In the genomic region with DNA sequence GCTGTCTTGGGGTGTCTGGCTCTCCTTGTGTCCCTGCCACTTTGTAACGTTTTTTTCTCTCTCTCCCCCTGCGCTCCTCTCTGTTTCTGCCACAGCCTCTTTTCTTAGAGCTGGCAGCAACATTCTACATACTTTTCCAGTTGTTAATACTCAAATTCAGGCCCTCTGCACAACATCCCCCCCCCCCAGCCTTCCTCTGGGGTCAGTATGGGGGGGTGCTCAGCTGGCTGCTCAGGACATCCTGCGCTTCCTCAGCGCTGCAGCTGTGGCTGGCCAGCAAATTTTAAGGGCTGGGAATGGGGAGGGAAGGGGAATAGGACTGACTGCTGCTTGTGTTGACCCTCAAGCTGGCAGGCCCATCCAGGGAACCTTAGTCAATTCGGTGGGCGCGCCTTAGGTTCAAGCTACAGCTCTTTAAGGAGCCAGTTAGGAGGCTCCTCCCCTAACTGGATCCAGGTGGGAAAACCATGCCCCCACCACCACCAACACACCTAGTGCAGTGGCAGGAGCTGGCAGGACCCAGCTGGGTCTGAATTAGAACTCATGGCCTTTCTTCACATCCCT, we compare ENCODE assay signal across 11 mouse cellular contexts. TPM values are rescaled to one million over a fixed set of nuclear protein-coding genes. Genes with fewer than 3 reads are reported as not detected.
A peak's percentile ranks its signal among the peaks of the same experiment; 100 is the strongest.
DNase-seq lines count a peak whose midpoint lies in the region; ATAC-seq and TF ChIP-seq lines count a peak whose summit lies in the region.
"Had no signal": no experiment of that assay in that cellular context is flagged by ENCODE, and none has a peak within 500 bp of the region (broad histone marks: within the 10 kb centered on the region; RNA-seq: fewer than 3 reads in every experiment).

No protein-coding gene starts in this region.

- H3K27me3 ChIP-seq in kidney, adult 2 months (replicated peaks; ENCODE audit: control insufficient read depth, insufficient read depth, low read length): no peaks in the 10 kb centered on the region
- H3K27me3 ChIP-seq in forebrain, embryonic 13.5 days: no peaks in the 10 kb centered on the region
- H3K27me3 ChIP-seq in intestine, postnatal 0 days (replicated peaks; ENCODE audit: control insufficient read depth, insufficient read depth, low read length): no peaks in the 10 kb centered on the region
- H3K27me3 ChIP-seq in midbrain, embryonic 16.5 days (ENCODE audit: control insufficient read depth, insufficient read depth, low read depth, low read length): no peaks in the 10 kb centered on the region

- no peak overlapping the region for H3K4me3 ChIP-seq in kidney, adult 2 months (ENCODE audit: insufficient read depth, low read depth, low read length)
- peak overlapping the region; percentile 72 for H3K4me3 ChIP-seq in forebrain, embryonic 13.5 days
- H3K4me3 ChIP-seq in intestine, postnatal 0 days (ENCODE audit: low read depth, low read length): peak overlapping the region; percentile 96; the same call in 1 of the 2 replicates
- peak overlapping the region; percentile 83 for H3K4me3 ChIP-seq in midbrain, embryonic 16.5 days (ENCODE audit: low read depth, low read length)

- H3K4me2 ChIP-seq in forebrain, embryonic 13.5 days: peak overlapping the region; percentile 88
- H3K4me2 ChIP-seq in intestine, postnatal 0 days (replicated peaks; ENCODE audit: low read depth): peak overlapping the region; percentile 91
- H3K4me2 ChIP-seq in midbrain, embryonic 16.5 days (ENCODE audit: low read length): peak overlapping the region; percentile 93

- H3K4me1 ChIP-seq in kidney, adult 2 months (ENCODE audit: control insufficient read depth, insufficient read depth, low read length): peaks cover 64% of the 10 kb centered on the region
- peaks cover 88% of the 10 kb centered on the region for H3K4me1 ChIP-seq in forebrain, embryonic 13.5 days
- peaks cover 40% of the 10 kb centered on the region for H3K4me1 ChIP-seq in intestine, postnatal 0 days (replicated peaks; ENCODE audit: control insufficient read depth, insufficient read depth, low read length)
- peaks cover 74% of the 10 kb centered on the region for H3K4me1 ChIP-seq in midbrain, embryonic 16.5 days (ENCODE audit: control insufficient read depth, insufficient read depth, low read length)

- H3K27ac ChIP-seq in kidney, adult 2 months (ENCODE audit: insufficient read depth, low read depth, low read length): peak overlapping the region; percentile 40; the same call in 1 of the 2 replicates
- H3K27ac ChIP-seq in forebrain, embryonic 13.5 days: peak overlapping the region; percentile 98
- H3K27ac ChIP-seq in intestine, postnatal 0 days (ENCODE audit: low read depth, low read length): peak overlapping the region; percentile 98
- peak overlapping the region; percentile 100 for H3K27ac ChIP-seq in midbrain, embryonic 16.5 days (ENCODE audit: low read length)

- H3K36me3 ChIP-seq in kidney, adult 2 months (ENCODE audit: control insufficient read depth, insufficient read depth, low read length): no peaks in the 10 kb centered on the region
- no peaks in the 10 kb centered on the region for H3K36me3 ChIP-seq in forebrain, embryonic 13.5 days (ENCODE audit: poor library complexity, severe bottlenecking)
- H3K36me3 ChIP-seq in intestine, postnatal 0 days (ENCODE audit: control insufficient read depth, insufficient read depth): no peaks in the 10 kb centered on the region
- no peaks in the 10 kb centered on the region for H3K36me3 ChIP-seq in midbrain, embryonic 16.5 days (ENCODE audit: control insufficient read depth, insufficient read depth, low read length)

- no peaks in the 10 kb centered on the region for H3K9me3 ChIP-seq in forebrain, embryonic 13.5 days (replicated peaks)
- H3K9me3 ChIP-seq in intestine, postnatal 0 days (ENCODE audit: control insufficient read depth): no peaks in the 10 kb centered on the region
- no peaks in the 10 kb centered on the region for H3K9me3 ChIP-seq in midbrain, embryonic 16.5 days (replicated peaks; ENCODE audit: control insufficient read depth, low read length, poor library complexity, severe bottlenecking)

- WGBS in kidney, adult 2 months: 25% methylated on average over 7 of the region's 7 CpGs
- 45% methylated on average over 7 of the region's 7 CpGs for WGBS in forebrain, embryonic 13.5 days
- WGBS in intestine, postnatal 0 days: 21% methylated on average over 7 of the region's 7 CpGs
- WGBS in midbrain, embryonic 16.5 days: 27% methylated on average over 7 of the region's 7 CpGs

- peak overlapping the region; percentile 94 for H3K9ac ChIP-seq in forebrain, embryonic 13.5 days
- H3K9ac ChIP-seq in intestine, postnatal 0 days (ENCODE audit: low read depth, low read length): peak overlapping the region; percentile 41; the same call in 1 of the 2 replicates
- H3K9ac ChIP-seq in midbrain, embryonic 16.5 days (ENCODE audit: low read depth, low read length): peak overlapping the region; percentile 96

- no peak for ATAC-seq in forebrain, embryonic 13.5 days
- no peak for ATAC-seq in intestine, postnatal 0 days
- no peak for ATAC-seq in midbrain, embryonic 16.5 days

- no peak for TF ChIP-seq CTCF in kidney, adult 2 months (conservative IDR thresholded peaks at IDR 0.05; ENCODE audit: insufficient read depth, insufficient read length, low read depth, low read length)
- TF ChIP-seq CTCF in intestine, postnatal 0 days (IDR thresholded peaks at IDR 0.05; ENCODE audit: low read depth): no peak

- no peak for TF ChIP-seq POLR2A in kidney, adult 2 months (IDR thresholded peaks at IDR 0.05; ENCODE audit: low read depth, low read length)

- DNase-seq in kidney, adult 2 months: peak; percentile 43
- DNase-seq in kidney, adult 8-10 months: no peak
- DNase-seq in adrenal gland, postnatal 14 days: no peak
- no peak for DNase-seq in right cerebral cortex, adult 2 months (ENCODE audit: low spot score in 2 of 2)
- DNase-seq in spleen, postnatal 36 days (ENCODE audit: low spot score in 2 of 2): no peak

RNA-seq across cellular contexts. Expression of gene Thra, which starts 4.1 kb away (rescaled TPM):
- polyA plus RNA-seq in kidney, adult 2 months (2012; rRNA removed): 92.7 and 97.2 TPM in 2 replicates
- 93.5 and 95.2 TPM in 2 replicates for polyA plus RNA-seq in forebrain, embryonic 13.5 days (2015; fragmentation: Nextera tagmentation; extraction: Ambion mirVana)
- 32.4 and 39.1 TPM in 2 replicates for polyA plus RNA-seq in intestine, postnatal 0 days (2015; fragmentation: Nextera tagmentation; extraction: Ambion mirVana)
- 139 and 149 TPM in 2 replicates for polyA plus RNA-seq in midbrain, embryonic 16.5 days (2015; fragmentation: Nextera tagmentation; extraction: Ambion mirVana)
- total RNA-seq in adrenal gland, postnatal 14 days (2021): 106 and 124 TPM in 2 replicates

RNA-seq across cellular contexts. Expression of gene Med24, which starts 15.3 kb away (rescaled TPM):
- 45.3 and 54.1 TPM in 2 replicates for polyA plus RNA-seq in kidney, adult 2 months (2012; rRNA removed)
- polyA plus RNA-seq in forebrain, embryonic 13.5 days (2015; fragmentation: Nextera tagmentation; extraction: Ambion mirVana): 79.0 and 86.0 TPM in 2 replicates
- polyA plus RNA-seq in intestine, postnatal 0 days (2015; fragmentation: Nextera tagmentation; extraction: Ambion mirVana): 14.7 and 18.5 TPM in 2 replicates
- 75.1 and 77.5 TPM in 2 replicates for polyA plus RNA-seq in midbrain, embryonic 16.5 days (2015; fragmentation: Nextera tagmentation; extraction: Ambion mirVana)
- 47.4 and 55.5 TPM in 2 replicates for total RNA-seq in adrenal gland, postnatal 14 days (2021)

RNA-seq across cellular contexts. Expression of gene Nr1d1, which starts 30.6 kb away (rescaled TPM):
- 140 and 155 TPM in 2 replicates for polyA plus RNA-seq in kidney, adult 2 months (2012; rRNA removed)
- polyA plus RNA-seq in forebrain, embryonic 13.5 days (2015; fragmentation: Nextera tagmentation; extraction: Ambion mirVana): 2.1 and 2.3 TPM in 2 replicates
- 4.1 and 5.1 TPM in 2 replicates for polyA plus RNA-seq in intestine, postnatal 0 days (2015; fragmentation: Nextera tagmentation; extraction: Ambion mirVana)
- 3.5 and 5.2 TPM in 2 replicates for polyA plus RNA-seq in midbrain, embryonic 16.5 days (2015; fragmentation: Nextera tagmentation; extraction: Ambion mirVana)
- total RNA-seq in adrenal gland, postnatal 14 days (2021): 32.9 and 51.0 TPM in 2 replicates

RNA-seq across cellular contexts. Expression of gene Csf3, which starts 43.5 kb away (rescaled TPM):
- polyA plus RNA-seq in kidney, adult 2 months (2012; rRNA removed): not detected in 2 replicates
- 0.12 TPM in 1 of 2 replicates, not detected in the other for polyA plus RNA-seq in forebrain, embryonic 13.5 days (2015; fragmentation: Nextera tagmentation; extraction: Ambion mirVana)
- polyA plus RNA-seq in intestine, postnatal 0 days (2015; fragmentation: Nextera tagmentation; extraction: Ambion mirVana): 0.08 TPM in 1 of 2 replicates, not detected in the other
- polyA plus RNA-seq in midbrain, embryonic 16.5 days (2015; fragmentation: Nextera tagmentation; extraction: Ambion mirVana): not detected in 2 replicates
- not detected in 2 replicates for total RNA-seq in adrenal gland, postnatal 14 days (2021)
- total RNA-seq: CH12.LX; common myeloid progenitor, adult 5-6 weeks; neutrophil, adult 5-6 weeks had no signal

RNA-seq across cellular contexts. Expression of gene Msl1, which starts 50.8 kb away (rescaled TPM):
- polyA plus RNA-seq in kidney, adult 2 months (2012; rRNA removed): 23.5 and 24.5 TPM in 2 replicates
- polyA plus RNA-seq in forebrain, embryonic 13.5 days (2015; fragmentation: Nextera tagmentation; extraction: Ambion mirVana): 31.3 and 32.9 TPM in 2 replicates
- polyA plus RNA-seq in intestine, postnatal 0 days (2015; fragmentation: Nextera tagmentation; extraction: Ambion mirVana): 12.6 and 15.1 TPM in 2 replicates
- 29.2 and 33.2 TPM in 2 replicates for polyA plus RNA-seq in midbrain, embryonic 16.5 days (2015; fragmentation: Nextera tagmentation; extraction: Ambion mirVana)
- total RNA-seq in adrenal gland, postnatal 14 days (2021): 88.5 and 88.7 TPM in 2 replicates

Comparison
In these comparisons a context has a peak if more than half of its experiments do, and no peak if none do; other contexts are left out.
1. H3K27ac ChIP-seq: peak in every context shown above with its lines; median percentile 100 in midbrain, embryonic 16.5 days; 98 in forebrain, embryonic 13.5 days; 98 in intestine, postnatal 0 days; 40 in kidney, adult 2 months.
2. H3K9ac ChIP-seq: peak in every context shown above with its lines; median percentile 96 in midbrain, embryonic 16.5 days; 94 in forebrain, embryonic 13.5 days; 41 in intestine, postnatal 0 days.
3. RNA of gene Nr1d1, which starts 30.6 kb away (polyA plus RNA-seq): 140 to 155 TPM in kidney, adult 2 months; 3.5 to 5.2 TPM in midbrain, embryonic 16.5 days, 4.1 to 5.1 TPM in intestine, postnatal 0 days and 2.1 to 2.3 TPM in forebrain, embryonic 13.5 days; every median in the first group is over 10 times any median in the second.
4. Peak in every context shown above with its lines, with median percentiles within 50 percentile points of each other: H3K4me2 ChIP-seq.